ENCODE assay signal across 8 mouse cellular contexts in genomic region chr11:3808162-3808561, GRCm38 (mm10). TPM values are rescaled to one million over a fixed set of nuclear protein-coding genes. Genes with fewer than 3 reads are reported as not detected.
A peak's percentile ranks its signal among the peaks of the same experiment; 100 is the strongest.
DNase-seq lines count a peak whose midpoint lies in the region.

No protein-coding gene starts in this region.

- peak; percentile 6 for DNase-seq in adrenal gland, adult 2 months
- no peak for DNase-seq in adrenal gland, postnatal 4 days (ENCODE audit: low spot score in 2 of 2)
- DNase-seq in left cerebral cortex, postnatal 4 days = peak; percentile 55
- DNase-seq in left cerebral cortex, adult 9 months (ENCODE audit: low spot score in 2 of 2) = no peak
- peak; percentile 16 to 25 for DNase-seq in adrenal gland, postnatal 36 days
- DNase-seq in kidney, postnatal 36 days = peak; percentile 54 to 84
- DNase-seq in urinary bladder, postnatal 10 days (ENCODE audit: low spot score) = no peak
- no peak for DNase-seq in thymus, postnatal 4 days

- intact Hi-C loops in left cerebral cortex, postnatal 4 days (cut with DNase I) = loop anchor here (5.0 kb wide), 1 partner anchor 104 kb away; the partner anchor contains the start of gene Slc35e4

RNA-seq across cellular contexts. Expression of gene Osbp2, which starts 55.5 kb away (rescaled TPM):
- 1 to 10 TPM; 2.2 to 3.7 TPM for total RNA-seq in adrenal gland, adult 2 months (2021)
- 1.9 and 2.2 TPM in 2 replicates for polyA plus RNA-seq in adrenal gland, adult 2 months (2012; rRNA removed)
- 1 to 10 TPM; 2.4 to 2.5 TPM for total RNA-seq in adrenal gland, postnatal 4 days (2021)
- 10 to 100 TPM; 61.6 to 62.1 TPM for total RNA-seq in left cerebral cortex, postnatal 4 days (2021)
- total RNA-seq in adrenal gland, postnatal 36 days (2021) = 1 to 10 TPM; 2.2 to 2.5 TPM

Comparison
In these comparisons a context has a peak if more than half of its experiments do, and no peak if none do; other contexts are left out.
1. DNase-seq: peak in adrenal gland, adult 2 months (single experiment), left cerebral cortex, postnatal 4 days (single experiment), adrenal gland, postnatal 36 days (2 of 2) and kidney, postnatal 36 days (2 of 2); none in adrenal gland, postnatal 4 days (0 of 2), left cerebral cortex, adult 9 months (0 of 2), urinary bladder, postnatal 10 days (single experiment) and thymus, postnatal 4 days (single experiment).
2. RNA of gene Osbp2, which starts 55.5 kb away (total RNA-seq): 61.6 to 62.1 TPM in left cerebral cortex, postnatal 4 days; 2.2 to 3.7 TPM in adrenal gland, adult 2 months, 2.4 to 2.5 TPM in adrenal gland, postnatal 4 days and 2.2 to 2.5 TPM in adrenal gland, postnatal 36 days; every median in the first group is over 10 times any median in the second.